Mouse (Mus musculus) myocyte (in vitro differentiated cells): ENCODE measurements at regions not wholly inside any gene's neighbourhood (a gene's known extent, or its start where the extent isn't known, plus 50 kb on each side); places are given as distances from the start of the nearest gene placed in this dataset.

ENCODE experiments used
- H3K27me3 ChIP-seq: one replicate; pipeline ENCODE4 v1.6.1; 2011; ENCODE audit not compliant: control insufficient read depth, insufficient read depth, insufficient read length
- H3K36me3 ChIP-seq: one replicate; pipeline ENCODE4 v1.6.1; 2011; ENCODE audit not compliant: control insufficient read depth, insufficient read depth
- H3K4me2 ChIP-seq: one replicate; pipeline ENCODE4 v1.6.1; 2011; ENCODE audit warnings: low read depth, control low read depth
- H3K4me3 ChIP-seq: one replicate; pipeline ENCODE4 v1.5.1; 2011; ENCODE audit warnings: mild to moderate bottlenecking, control low read depth, moderate library complexity
- H3K79me2 ChIP-seq: one replicate; pipeline ENCODE4 v1.6.1; 2011; ENCODE audit not compliant: control insufficient read depth, insufficient read depth
- H3ac ChIP-seq: one replicate; pipeline ENCODE4 v1.6.1; 2011; ENCODE audit not compliant: control insufficient read depth, insufficient read length
- CEBPB ChIP-seq: IDR thresholded peaks from 2 replicates; pipeline ENCODE4 v1.6.1; 2011; ENCODE audit warnings: mild to moderate bottlenecking, moderate library complexity; ENCODE audit not compliant: poor library complexity, insufficient read depth, severe bottlenecking
- E2F4 ChIP-seq: IDR thresholded peaks from one replicate; pipeline ENCODE4 v1.6.1; 2011; ENCODE audit warnings: mild to moderate bottlenecking, control low read depth, moderate library complexity; ENCODE audit not compliant: insufficient read depth
- MAX ChIP-seq: IDR thresholded peaks from one replicate; pipeline ENCODE4 v1.6.1; 2011; ENCODE audit warnings: low read depth, mild to moderate bottlenecking, control low read depth
- MYOD1 ChIP-seq, 3 experiments: IDR thresholded peaks; one replicate each; pipeline ENCODE4 v1.6.1; 2011; ENCODE audit warnings: control low read depth in 2 of 3, low read depth in 2 of 3, mild to moderate bottlenecking in 2 of 3, moderate library complexity in 1 of 3; ENCODE audit not compliant: insufficient read length in 2 of 3, control insufficient read depth in 1 of 3
- MYOG ChIP-seq, 3 experiments: IDR thresholded peaks; one replicate each; pipeline ENCODE4 v1.6.1; 2011; ENCODE audit warnings: control low read depth in 2 of 3, low read depth in 2 of 3, mild to moderate bottlenecking in 2 of 3; ENCODE audit not compliant: insufficient read length in 2 of 3, control insufficient read depth in 1 of 3, insufficient read depth in 1 of 3
- POLR2A ChIP-seq: IDR thresholded peaks from one replicate; pipeline ENCODE4 v1.6.1; 2011; ENCODE audit warnings: low read depth, mild to moderate bottlenecking, control low read depth, moderate library complexity; ENCODE audit not compliant: insufficient read length
- POLR2AphosphoS2 ChIP-seq: IDR thresholded peaks from one replicate; pipeline ENCODE4 v1.6.1; 2011; ENCODE audit warnings: low read depth, control low read depth; ENCODE audit not compliant: insufficient read length
- REST ChIP-seq: IDR thresholded peaks from one replicate; pipeline ENCODE4 v1.6.1; 2011; ENCODE audit warnings: mild to moderate bottlenecking, control low read depth, moderate library complexity; ENCODE audit not compliant: insufficient read depth, insufficient read length
- SRF ChIP-seq: IDR thresholded peaks from one replicate; pipeline ENCODE4 v1.6.1; 2011; ENCODE audit warnings: low read depth; ENCODE audit not compliant: control insufficient read depth, insufficient read length
- TCF12 ChIP-seq: IDR thresholded peaks from one replicate; pipeline ENCODE4 v1.6.1; 2011; ENCODE audit warnings: mild to moderate bottlenecking, control low read depth; ENCODE audit not compliant: poor library complexity, insufficient read depth, severe bottlenecking
- TCF3 ChIP-seq: IDR thresholded peaks from one replicate; pipeline ENCODE4 v1.6.1; 2011; ENCODE audit warnings: low read depth, control low read depth; ENCODE audit not compliant: insufficient read length
- USF1 ChIP-seq: IDR thresholded peaks from one replicate; pipeline ENCODE4 v1.6.1; 2011; ENCODE audit warnings: low read depth, mild to moderate bottlenecking, control low read depth, moderate library complexity

GRCm38 (mm10) chr4:124221736-124222135, 303.9 kb upstream of the 4930535I16Rik start:
- TF ChIP-seq USF1 (no peak), MYOG (IDR thresholded peaks at IDR 0.05; ENCODE audit: control insufficient read depth in 1 of 3, insufficient read depth in 1 of 3, insufficient read length in 2 of 3, low read depth in 2 of 3) (no peak), CEBPB (no peak), SRF (no peak), MYOD1 (IDR thresholded peaks at IDR 0.05; ENCODE audit: control insufficient read depth in 1 of 3, insufficient read length in 2 of 3, low read depth in 2 of 3) (no peak)
- H3K27me3 ChIP-seq: no peaks in the 10 kb centered on the region
- no peaks in the 10 kb centered on the region for H3K36me3 ChIP-seq
- H3ac ChIP-seq: no peak overlapping the region
- H3K4me2 ChIP-seq: no peak overlapping the region
- H3K4me3 ChIP-seq: no peak overlapping the region
- no peaks in the 10 kb centered on the region for H3K79me2 ChIP-seq

DNA sequence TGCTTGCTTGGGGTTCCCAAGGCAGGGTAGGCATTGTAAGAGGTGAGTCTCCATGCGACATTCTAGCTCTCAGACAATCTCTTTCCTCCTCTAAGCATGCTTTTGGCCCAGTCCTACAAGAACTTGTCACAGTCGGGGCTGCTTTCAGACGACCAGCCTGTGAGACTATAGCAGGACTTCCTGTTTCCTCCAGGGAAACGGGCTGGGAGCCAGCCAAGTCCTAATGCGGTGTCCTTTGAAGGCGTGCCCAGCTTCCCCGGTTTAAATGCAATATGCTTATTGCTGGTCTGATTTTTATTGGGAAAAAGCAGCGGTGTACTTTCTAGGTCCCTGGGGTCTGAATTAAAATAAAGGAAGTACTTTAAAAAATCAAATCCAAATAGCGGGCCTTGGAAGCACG, 299.4 kb upstream of the 4930535I16Rik start:
- Histone ChIP-seq H3ac (no peak overlapping the region), H3K79me2 (no peaks in the 10 kb centered on the region), H3K4me3 (no peak overlapping the region), H3K36me3 (no peaks in the 10 kb centered on the region), H3K27me3 (no peaks in the 10 kb centered on the region), H3K4me2 (no peak overlapping the region)
- TF ChIP-seq REST (no peak), SRF (no peak), MYOD1 (IDR thresholded peaks at IDR 0.05; ENCODE audit: control insufficient read depth in 1 of 3, insufficient read length in 2 of 3, low read depth in 2 of 3) (no peak), POLR2A (no peak), TCF3 (no peak), TCF12 (no peak), MAX (no peak), MYOG (IDR thresholded peaks at IDR 0.05; ENCODE audit: control insufficient read depth in 1 of 3, insufficient read depth in 1 of 3, insufficient read length in 2 of 3, low read depth in 2 of 3) (no peak), E2F4 (no peak), CEBPB (no peak), POLR2AphosphoS2 (no peak), USF1 (no peak)

- no peaks in the 10 kb centered on the region for H3K79me2 ChIP-seq
- no peak overlapping the region for H3K4me3 ChIP-seq
- H3K36me3 ChIP-seq: no peaks in the 10 kb centered on the region
- TF ChIP-seq MAX (no peak), REST (no peak), TCF12 (no peak), MYOD1 (IDR thresholded peaks at IDR 0.05; ENCODE audit: control insufficient read depth in 1 of 3, insufficient read length in 2 of 3, low read depth in 2 of 3) (no peak), E2F4 (no peak), MYOG (IDR thresholded peaks at IDR 0.05; ENCODE audit: control insufficient read depth in 1 of 3, insufficient read depth in 1 of 3, insufficient read length in 2 of 3, low read depth in 2 of 3) (no peak)
- H3ac ChIP-seq: no peak overlapping the region
- no peak overlapping the region for H3K4me2 ChIP-seq
- no peaks in the 10 kb centered on the region for H3K27me3 ChIP-seq
Measured at GRCm38 (mm10) chr4:124216351-124216750, 298.5 kb upstream of the 4930535I16Rik start.

DNA sequence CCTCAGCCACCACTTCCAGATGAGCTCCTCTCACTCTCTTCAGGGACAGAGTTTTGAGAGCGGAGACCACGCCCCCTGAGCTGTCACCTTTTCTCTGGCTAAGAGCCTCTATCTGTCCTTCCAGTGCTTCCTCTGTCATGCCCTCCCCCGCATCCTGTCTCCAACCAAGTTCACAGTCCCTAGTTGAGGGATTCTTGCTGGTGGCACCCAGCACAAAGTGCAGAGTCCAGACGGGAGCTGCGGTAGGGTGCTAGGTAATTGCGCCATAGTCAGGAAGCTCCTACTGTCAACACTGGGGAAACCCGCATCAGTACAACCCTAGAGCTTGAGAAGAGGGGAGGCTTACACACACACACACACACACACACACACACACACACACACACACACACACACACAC, 297.3 kb upstream of the 4930535I16Rik start:
- no peak overlapping the region for H3K4me3 ChIP-seq
- no peaks in the 10 kb centered on the region for H3K79me2 ChIP-seq
- H3ac ChIP-seq: no peak overlapping the region
- no peaks in the 10 kb centered on the region for H3K27me3 ChIP-seq
- H3K36me3 ChIP-seq: no peaks in the 10 kb centered on the region
- TF ChIP-seq USF1 (no peak), REST (no peak), CEBPB (no peak), SRF (no peak), TCF12 (no peak), E2F4 (no peak), POLR2A (no peak), POLR2AphosphoS2 (no peak), MYOG (IDR thresholded peaks at IDR 0.05; ENCODE audit: control insufficient read depth in 1 of 3, insufficient read depth in 1 of 3, insufficient read length in 2 of 3, low read depth in 2 of 3) (no peak), MYOD1 (IDR thresholded peaks at IDR 0.05; ENCODE audit: control insufficient read depth in 1 of 3, insufficient read length in 2 of 3, low read depth in 2 of 3) (no peak), MAX (no peak), TCF3 (no peak)
- H3K4me2 ChIP-seq: no peak overlapping the region

DNA sequence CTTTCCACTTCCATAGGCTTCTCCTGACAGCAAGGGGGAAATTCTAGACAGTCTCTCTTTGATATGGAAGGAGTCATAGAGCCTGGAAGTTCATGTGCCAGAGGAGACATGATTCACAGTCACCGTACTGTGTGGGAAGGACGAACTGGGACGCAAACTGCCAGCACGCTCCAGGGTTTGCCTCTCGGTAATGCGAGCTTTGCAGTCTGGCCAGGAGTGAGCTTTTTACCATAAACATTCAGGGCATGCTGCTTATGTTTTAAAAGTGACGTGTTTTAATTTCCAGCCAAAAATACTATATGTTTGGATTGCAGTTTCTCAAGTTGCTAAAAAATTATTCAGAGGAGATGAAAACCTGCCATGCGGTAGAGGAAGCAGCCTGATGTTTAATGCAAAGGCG, 292.3 kb upstream of the 4930535I16Rik start:
- Histone ChIP-seq H3K4me2 (no peak overlapping the region), H3K27me3 (no peaks in the 10 kb centered on the region), H3ac (no peak overlapping the region), H3K79me2 (no peaks in the 10 kb centered on the region), H3K4me3 (no peak overlapping the region), H3K36me3 (no peaks in the 10 kb centered on the region)
- TF ChIP-seq MAX: no peak
- TF ChIP-seq CEBPB: no peak
- no peak for TF ChIP-seq SRF
- TF ChIP-seq TCF12: no peak
- TF ChIP-seq USF1: no peak
- no peak for TF ChIP-seq MYOD1 (IDR thresholded peaks at IDR 0.05; ENCODE audit: control insufficient read depth in 1 of 3, insufficient read length in 2 of 3, low read depth in 2 of 3)
- no peak for TF ChIP-seq REST
- TF ChIP-seq TCF3: no peak
